Mouse (Mus musculus): Measurements from ENCODE around the gene Rnd2. TPM values are rescaled to one million over a fixed set of nuclear protein-coding genes. Genes with fewer than 3 reads are reported as not detected.

Gene Rnd2
- total RNA-seq (2023), result 0.32 and 0.66 TPM in 2 replicates

DNA sequence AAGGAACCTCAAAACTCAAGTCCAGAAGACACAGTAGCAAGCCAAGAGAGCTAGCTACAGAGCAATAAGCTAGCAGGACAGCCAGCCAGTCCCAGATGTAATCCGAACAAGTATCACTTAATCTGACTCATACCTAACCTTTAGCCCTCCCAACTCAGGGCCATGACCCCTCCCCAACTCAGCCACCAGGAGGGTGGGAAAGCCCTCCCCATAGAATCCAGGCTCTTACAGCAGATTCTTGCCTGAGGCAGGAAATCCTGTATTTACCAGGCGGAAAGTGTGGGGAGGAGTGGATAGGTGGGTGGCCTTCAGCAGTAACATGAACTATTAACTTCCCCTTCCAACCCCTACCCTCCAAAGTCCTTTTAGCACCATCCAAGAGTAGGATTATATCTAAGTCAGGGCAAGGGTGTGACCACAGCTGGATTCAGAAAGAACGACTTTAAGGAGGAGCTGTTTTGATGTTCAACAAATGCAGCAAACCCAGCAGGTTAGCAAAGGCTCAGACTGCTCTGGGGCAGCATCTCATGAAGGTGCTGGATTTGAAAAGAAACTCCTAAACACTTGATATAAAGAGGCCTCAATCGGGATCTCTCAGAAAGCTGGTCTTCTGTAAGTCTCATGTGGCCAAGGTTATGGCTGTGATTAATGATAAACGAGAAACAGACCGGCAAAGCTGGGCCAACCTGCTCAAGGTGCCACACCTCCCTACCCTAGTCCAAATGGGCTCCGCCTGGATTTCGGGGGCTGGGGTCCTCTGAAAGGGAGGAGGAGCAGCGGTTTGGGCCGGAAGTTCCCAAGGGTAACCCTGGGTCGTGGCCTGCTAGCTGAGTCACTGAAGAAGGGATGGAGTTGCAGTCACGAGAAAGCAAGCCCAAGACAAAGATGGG lies at the start of gene Rnd2:
Rnd2 (plus strand) TSS at position 789 of the 890 bp plus-strand sequence.

DNA sequence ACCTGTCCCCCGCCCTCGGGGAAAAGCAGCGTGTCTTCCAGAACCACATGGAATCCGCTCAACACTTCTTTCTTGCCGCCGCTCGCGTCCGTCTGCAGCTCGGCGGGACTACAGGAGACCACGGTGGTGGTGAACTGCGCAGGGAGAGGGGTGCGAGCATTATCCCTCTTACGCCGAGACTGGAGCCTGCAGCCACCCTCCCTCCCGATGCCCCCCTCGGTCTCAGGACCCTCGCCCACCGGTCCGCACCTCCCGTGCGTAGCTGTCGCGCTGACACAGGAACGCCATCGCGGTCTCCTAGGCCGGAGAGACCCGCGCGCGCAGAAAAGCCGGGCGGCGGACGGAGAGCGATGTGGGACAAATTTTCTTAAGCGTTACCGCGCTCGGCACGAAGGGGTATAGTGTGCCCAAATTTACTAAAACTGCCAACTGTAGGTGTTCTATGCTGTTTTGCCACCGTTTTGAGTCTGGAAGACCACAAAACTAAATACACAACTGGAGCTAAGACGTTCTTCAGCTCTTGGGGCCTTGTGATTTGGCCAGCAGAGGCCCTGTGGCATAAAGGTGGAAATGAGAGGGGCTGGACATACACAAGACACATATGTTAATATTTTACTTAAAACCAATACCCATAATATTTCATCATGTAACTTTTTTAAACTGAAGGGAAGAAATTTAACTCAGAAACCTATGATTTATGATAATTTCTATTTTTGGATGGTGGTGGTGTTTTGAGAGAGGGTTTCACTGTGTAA lies 47.5 kb upstream of the Rnd2 start, which contains the start of gene Aarsd1:
Aarsd1 (minus strand) TSS at position 515 of the 755 bp plus-strand sequence.

DNA sequence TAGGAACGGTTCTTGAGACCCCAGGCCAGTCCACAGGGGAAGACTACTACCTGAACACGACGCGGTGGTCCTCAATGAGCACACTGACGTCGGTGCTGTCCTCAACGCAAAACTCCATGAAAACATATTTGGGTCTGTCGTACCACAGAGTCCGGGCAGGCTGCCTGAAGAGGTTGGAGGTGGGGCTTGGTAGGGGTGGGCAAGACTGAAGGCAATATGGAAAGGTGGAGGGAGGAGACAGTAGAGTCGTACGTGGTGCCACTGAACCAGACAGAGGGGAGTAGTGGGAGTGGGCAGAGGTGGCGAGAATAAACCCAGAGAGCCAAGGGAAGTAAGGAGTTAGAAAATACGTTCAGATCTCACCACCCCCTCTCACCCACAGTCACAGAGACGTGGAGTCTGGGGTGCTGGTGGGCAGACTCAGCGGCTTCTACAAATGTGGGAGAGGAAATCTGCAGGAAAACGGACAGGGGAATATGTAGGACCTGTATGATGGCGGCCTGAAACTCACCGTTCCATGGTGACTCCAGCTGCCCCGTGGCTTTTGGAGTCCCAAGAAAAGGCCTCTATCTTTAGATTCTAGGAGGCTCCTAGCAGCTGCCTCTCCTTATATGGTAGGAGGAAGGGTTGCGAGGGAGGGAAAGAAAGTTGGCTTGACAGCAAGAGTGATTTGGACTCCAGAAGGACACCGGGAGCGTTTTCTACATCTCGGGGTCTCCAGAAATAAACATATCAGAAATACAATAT lies 40.5 kb upstream of the Rnd2 start, which contains the start of gene Gm27029:
Gm27029 (minus strand) TSS at position 692 of the 747 bp plus-strand sequence.

DNA sequence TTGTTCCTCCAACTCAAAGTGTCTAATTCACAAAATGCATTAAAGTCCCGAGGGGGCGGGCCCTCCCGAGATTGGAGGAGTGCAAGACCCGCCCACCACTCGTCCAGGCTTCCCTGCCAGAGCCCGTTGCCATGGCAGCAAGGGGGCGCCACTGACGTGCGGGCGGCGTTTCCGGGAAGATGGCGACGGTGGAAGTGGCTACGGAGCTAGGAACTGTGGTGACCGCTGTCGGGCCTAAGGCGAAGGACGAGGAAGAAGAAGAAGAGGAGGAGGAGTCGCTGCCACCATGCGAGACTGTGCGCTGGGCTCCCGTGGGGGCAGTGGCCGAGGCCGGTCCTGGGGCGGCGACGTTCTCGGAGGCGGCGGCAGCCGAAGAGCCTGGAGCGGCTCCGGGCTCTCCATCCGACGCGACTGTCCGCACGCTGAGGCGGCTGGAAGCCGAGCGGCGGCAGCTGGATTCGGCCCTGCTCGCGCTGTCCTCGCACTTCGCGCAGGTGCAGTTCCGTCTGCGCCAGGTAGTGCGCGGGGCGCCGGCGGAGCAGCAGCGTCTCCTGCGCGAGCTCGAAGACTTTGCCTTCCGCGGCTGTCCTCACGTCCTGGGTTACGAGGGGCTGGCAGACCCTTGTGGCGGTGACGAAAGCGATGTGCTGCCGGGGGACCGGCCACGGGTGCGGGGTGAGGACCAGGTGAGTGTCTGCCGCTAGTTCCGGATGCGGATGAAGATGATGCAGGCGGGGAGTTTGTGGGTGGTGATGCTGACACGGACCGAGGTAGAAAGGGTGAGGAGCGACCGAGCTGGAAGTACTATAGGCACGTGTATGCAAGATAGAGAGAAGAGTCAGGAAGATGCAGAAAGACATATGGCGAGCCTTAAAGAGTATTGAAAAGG lies 39.6 kb upstream of the Rnd2 start, which contains the start of the genes Rundc1 and Ptges3l:
Rundc1 (plus strand) TSS at position 161 of the 889 bp plus-strand sequence.
Ptges3l (minus strand) TSS at position 409 of the 889 bp plus-strand sequence.

DNA sequence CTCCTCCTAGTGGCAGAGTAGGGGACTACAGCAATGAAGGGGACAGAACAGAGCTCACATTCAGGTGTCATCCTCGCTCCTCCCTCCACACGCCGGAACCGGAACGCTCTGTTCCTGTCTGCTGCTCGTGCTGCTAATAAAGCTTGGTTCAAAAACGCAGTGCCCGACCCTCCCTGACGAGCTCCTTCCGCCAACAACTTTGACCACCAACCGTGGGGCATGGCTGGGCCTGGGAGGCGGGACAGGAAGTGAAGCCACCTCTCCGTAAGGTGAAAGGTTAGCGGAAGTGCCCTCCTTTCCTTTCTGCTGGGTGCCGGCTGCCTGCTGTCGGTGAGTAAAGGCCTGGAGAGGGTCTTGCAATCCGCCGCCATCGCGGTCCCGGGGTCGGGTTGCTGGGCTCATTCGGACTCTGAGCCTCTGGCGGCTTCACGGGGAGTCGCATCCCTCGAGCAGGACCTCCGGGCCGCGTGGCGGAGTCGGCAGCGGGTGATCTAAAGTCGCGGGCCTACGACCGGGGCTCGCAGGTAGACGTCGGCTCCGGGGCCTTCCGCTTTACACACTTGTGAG lies 22.6 kb upstream of the Rnd2 start, which contains the start of gene Rpl27:
Rpl27 (plus strand) TSS at position 172 of the 567 bp plus-strand sequence.

DNA sequence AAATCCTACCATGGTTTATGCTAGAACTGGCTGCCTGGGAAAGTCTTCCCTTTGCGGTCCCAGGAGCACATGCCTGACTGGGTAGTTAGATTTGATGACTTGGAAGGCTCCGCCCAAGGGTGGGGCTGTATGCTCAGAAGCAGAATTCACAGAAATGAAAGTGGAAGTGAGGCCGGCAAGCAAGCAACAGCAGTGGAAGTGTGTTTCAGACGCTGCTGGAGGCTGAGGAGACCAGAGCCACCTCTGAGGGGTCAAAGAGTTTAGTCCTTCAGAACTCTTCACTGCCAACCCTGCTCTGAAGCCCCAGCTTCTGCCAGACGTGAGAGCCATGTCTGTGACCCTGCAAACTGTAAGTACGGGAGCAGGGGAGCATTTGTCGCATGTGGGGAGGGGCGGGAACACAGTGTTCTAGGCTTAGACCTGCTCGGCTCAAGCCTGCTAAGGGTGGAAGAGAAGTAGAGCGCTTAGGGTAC lies 16.5 kb upstream of the Rnd2 start, which contains the start of gene Ifi35:
Ifi35 (plus strand) TSS at position 134 of the 473 bp plus-strand sequence.

DNA sequence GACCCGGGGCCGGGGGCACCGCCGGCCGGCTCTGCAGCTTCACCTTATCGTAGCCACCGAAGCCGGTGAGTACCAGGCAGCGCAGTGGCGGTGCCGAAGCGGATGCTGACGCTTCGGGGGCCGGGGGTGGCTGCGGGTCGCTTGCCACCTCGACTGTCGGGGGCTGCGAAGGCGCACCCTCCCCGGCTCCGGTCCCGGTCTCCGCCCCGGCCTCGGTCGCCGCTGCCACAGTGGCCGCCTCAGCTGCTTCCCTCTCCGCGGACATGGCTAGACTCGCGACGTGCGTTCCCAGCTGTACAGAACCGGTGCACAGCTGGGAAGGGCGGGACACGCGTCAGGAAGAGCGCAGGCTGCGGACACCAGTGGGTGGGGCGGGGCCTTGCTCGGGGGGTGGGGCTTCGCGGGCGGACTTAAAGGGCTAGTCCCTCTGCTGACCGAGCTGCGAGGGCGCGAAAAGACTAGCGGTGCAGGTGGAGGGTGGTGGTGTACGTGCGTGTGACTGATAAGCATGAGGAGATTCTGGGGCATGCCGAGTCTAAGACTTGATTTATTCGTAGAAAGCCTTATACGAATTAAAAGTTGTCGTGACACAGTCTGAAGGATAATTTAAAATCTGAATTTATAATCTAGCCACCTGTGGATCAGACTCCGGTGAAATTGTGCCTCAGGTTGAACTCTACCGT lies 1.2 kb downstream of the Rnd2 start, which contains the start of gene Vat1:
Vat1 (minus strand) TSS at position 362 of the 683 bp plus-strand sequence.

Other genes with a start within 250 kb of the Rnd2 start
- 36.3 and 45.9 TPM in 2 replicates for gene Ezh1, start 238.5 kb upstream of the Rnd2 start, total RNA-seq (2023)
- 0.41 TPM in 1 of 2 replicates, not detected in the other for gene Ramp2, start 219.0 kb upstream of the Rnd2 start, total RNA-seq (2023)
- 63.2 and 66.1 TPM in 2 replicates for gene Vps25, start 211.3 kb upstream of the Rnd2 start, total RNA-seq (2023)
- gene Wnk4, start 204.4 kb upstream of the Rnd2 start, total RNA-seq (2023), result 1.9 and 2.3 TPM in 2 replicates
- gene Cntd1, start 186.0 kb upstream of the Rnd2 start, total RNA-seq (2023), result 0.32 and 0.43 TPM in 2 replicates
- 25.3 and 30.8 TPM in 2 replicates for gene Coa3, start 185.9 kb upstream of the Rnd2 start, total RNA-seq (2023)
- gene Becn1, start 162.7 kb upstream of the Rnd2 start, total RNA-seq (2023), result 150 and 240 TPM in 2 replicates
- gene Psme3, start 148.8 kb upstream of the Rnd2 start, total RNA-seq (2023), result 59.9 and 64.2 TPM in 2 replicates
- gene Aoc2, start 139.9 kb upstream of the Rnd2 start, total RNA-seq (2023), result 2.7 and 4.6 TPM in 2 replicates
- gene Aoc3, start 134.4 kb upstream of the Rnd2 start, total RNA-seq (2023), result not detected in 2 replicates
- gene G6pc, start 97.4 kb upstream of the Rnd2 start, total RNA-seq (2023), result not detected in 2 replicates
- 12.1 and 12.4 TPM in 2 replicates for gene Aarsd1, start 47.4 kb upstream of the Rnd2 start, total RNA-seq (2023)
- 0.43 TPM in 1 of 2 replicates, not detected in the other for gene Gm27029, start 40.2 kb upstream of the Rnd2 start, total RNA-seq (2023)
- 10.3 and 14.3 TPM in 2 replicates for gene Rundc1, start 39.9 kb upstream of the Rnd2 start, total RNA-seq (2023)
- 0.60 and 0.98 TPM in 2 replicates for gene Ptges3l, start 39.7 kb upstream of the Rnd2 start, total RNA-seq (2023)
- 37.3 and 45.6 TPM in 2 replicates for gene Rpl27, start 22.7 kb upstream of the Rnd2 start, total RNA-seq (2023)
- gene Ifi35, start 16.6 kb upstream of the Rnd2 start, total RNA-seq (2023), result 23.6 and 24.5 TPM in 2 replicates
- 16.5 and 19.8 TPM in 2 replicates for gene Vat1, start 1.2 kb downstream of the Rnd2 start, total RNA-seq (2023)
- gene Brca1, start 87.0 kb downstream of the Rnd2 start, total RNA-seq (2023), result 20.7 and 21.2 TPM in 2 replicates
- 128 and 177 TPM in 2 replicates for gene Nbr1, start 87.2 kb downstream of the Rnd2 start, total RNA-seq (2023)
- 8.5 and 12.0 TPM in 2 replicates for gene Tmem106a, start 117.2 kb downstream of the Rnd2 start, total RNA-seq (2023)
- not detected in 2 replicates for gene Gm11634, start 134.3 kb downstream of the Rnd2 start, total RNA-seq (2023)
- 10.8 and 12.2 TPM in 2 replicates for gene Rdm1, start 162.2 kb downstream of the Rnd2 start, total RNA-seq (2023)
- 1.3 and 2.7 TPM in 2 replicates for gene Arl4d, start 200.5 kb downstream of the Rnd2 start, total RNA-seq (2023)

Measured in neutrophil, adult 65 days (primary cell).